Mouse (Mus musculus) myocyte (in vitro differentiated cells): ENCODE data around the gene Grk3.

Experiments
- CEBPB ChIP-seq: IDR thresholded peaks from 2 replicates; pipeline ENCODE4 v1.6.1; 2011; ENCODE audit warnings: mild to moderate bottlenecking, moderate library complexity; ENCODE audit not compliant: poor library complexity, insufficient read depth, severe bottlenecking
- E2F4 ChIP-seq: IDR thresholded peaks from one replicate; pipeline ENCODE4 v1.6.1; 2011; ENCODE audit warnings: mild to moderate bottlenecking, control low read depth, moderate library complexity; ENCODE audit not compliant: insufficient read depth
- MAX ChIP-seq: IDR thresholded peaks from one replicate; pipeline ENCODE4 v1.6.1; 2011; ENCODE audit warnings: low read depth, mild to moderate bottlenecking, control low read depth
- MYOG ChIP-seq, 3 experiments: IDR thresholded peaks; one replicate each; pipeline ENCODE4 v1.6.1; 2011; ENCODE audit warnings: control low read depth in 2 of 3, low read depth in 2 of 3, mild to moderate bottlenecking in 2 of 3; ENCODE audit not compliant: insufficient read length in 2 of 3, control insufficient read depth in 1 of 3, insufficient read depth in 1 of 3
- POLR2A ChIP-seq: IDR thresholded peaks from one replicate; pipeline ENCODE4 v1.6.1; 2011; ENCODE audit warnings: low read depth, mild to moderate bottlenecking, control low read depth, moderate library complexity; ENCODE audit not compliant: insufficient read length
- POLR2AphosphoS2 ChIP-seq: IDR thresholded peaks from one replicate; pipeline ENCODE4 v1.6.1; 2011; ENCODE audit warnings: low read depth, control low read depth; ENCODE audit not compliant: insufficient read length
- SRF ChIP-seq: IDR thresholded peaks from one replicate; pipeline ENCODE4 v1.6.1; 2011; ENCODE audit warnings: low read depth; ENCODE audit not compliant: control insufficient read depth, insufficient read length
- TCF12 ChIP-seq: IDR thresholded peaks from one replicate; pipeline ENCODE4 v1.6.1; 2011; ENCODE audit warnings: mild to moderate bottlenecking, control low read depth; ENCODE audit not compliant: poor library complexity, insufficient read depth, severe bottlenecking
- USF1 ChIP-seq: IDR thresholded peaks from one replicate; pipeline ENCODE4 v1.6.1; 2011; ENCODE audit warnings: low read depth, mild to moderate bottlenecking, control low read depth, moderate library complexity

GRCm38 (mm10) chr5:112972297-112972696 is 43.3 kb downstream of the Grk3 start:
- TF ChIP-seq POLR2A (no peak), MAX (no peak), SRF (no peak), E2F4 (no peak), TCF12 (no peak), MYOG (IDR thresholded peaks at IDR 0.05; ENCODE audit: control insufficient read depth in 1 of 3, insufficient read depth in 1 of 3, insufficient read length in 2 of 3, low read depth in 2 of 3) (no peak), CEBPB (no peak), USF1 (no peak), POLR2AphosphoS2 (no peak)
